Mouse (Mus musculus): ENCODE measurements around the gene Defa17. TPM values are rescaled to one million over a fixed set of nuclear protein-coding genes. Genes with fewer than 3 reads are reported as not detected.
"Not testable (repeated sequence)": the region's sequence is repeated elsewhere in the genome, so short reads cannot be mapped to it uniquely, and the experiment has no call there.

Defa17 gene
- not detected for total RNA-seq (2021)

- DNase-seq, result not testable (repeated sequence)
These were observed at the start of gene Defa17 for GRCm38 (mm10) chr8:21655480-21655879. TSS of gene Defa17 (plus strand) at chr8:21655780.

- not testable (repeated sequence) for DNase-seq
These were observed 37.7 kb upstream of the Defa17 start, which contains the start of gene Defa26 for GRCm38 (mm10) chr8:21617883-21618282. TSS of gene Defa26 (plus strand) at chr8:21618183.

- DNase-seq, result not testable (repeated sequence)
These were observed 9.9 kb downstream of the Defa17 start, which contains the start of gene Defa34 for GRCm38 (mm10) chr8:21665497-21665896. TSS of gene Defa34 (plus strand) at chr8:21665797.

- not testable (repeated sequence) for DNase-seq
These were observed 48.0 kb downstream of the Defa17 start, which contains the start of gene AY761184 for GRCm38 (mm10) chr8:21703545-21703944. TSS of gene AY761184 (minus strand) at chr8:21703645.

Other genes with a start within 250 kb of the Defa17 start
- not detected for gene Defa36, start 228.4 kb upstream of the Defa17 start, total RNA-seq (2021)
- not detected for gene Gm7849, start 199.2 kb upstream of the Defa17 start, total RNA-seq (2021)
- gene Defa20, start 146.5 kb upstream of the Defa17 start, total RNA-seq (2021), result not detected
- not detected for gene Defa32, start 126.7 kb upstream of the Defa17 start, total RNA-seq (2021)
- gene Defa37, start 90.4 kb upstream of the Defa17 start, total RNA-seq (2021), result not detected
- not detected for gene Defa28, start 72.8 kb upstream of the Defa17 start, total RNA-seq (2021)
- not detected for gene Gm7861, start 61.3 kb upstream of the Defa17 start, total RNA-seq (2021)
- not detected for gene Defa26, start 37.6 kb upstream of the Defa17 start, total RNA-seq (2021)
- gene Defa34, start 10.0 kb downstream of the Defa17 start, total RNA-seq (2021), result not detected
- gene AY761184, start 47.9 kb downstream of the Defa17 start, total RNA-seq (2021), result not detected
- not detected for gene Defa24, start 78.7 kb downstream of the Defa17 start, total RNA-seq (2021)
- not detected for gene Defb50, start 167.8 kb downstream of the Defa17 start, total RNA-seq (2021)
- gene Defb2, start 184.1 kb downstream of the Defa17 start, total RNA-seq (2021), result not detected
- not detected for gene Defb10, start 203.1 kb downstream of the Defa17 start, total RNA-seq (2021)
- not detected for gene Defb9, start 229.6 kb downstream of the Defa17 start, total RNA-seq (2021)

All from heart, postnatal 4 days (tissue).